Mouse (Mus musculus) liver, embryonic 13.5 days (tissue): ENCODE measurements around the gene Elk4. TPM values are rescaled to one million over a fixed set of nuclear protein-coding genes. Genes with fewer than 3 reads are reported as not detected.

Experiments
- ATAC-seq: fragments of 200-750 bp; cut with Nextera tagmentation; 2 replicates; pipeline ENCODE4 v1.8.0; 2017; ENCODE audit warnings: low read depth, mild to moderate bottlenecking, moderate number of reproducible peaks, moderate library complexity
- DNase-seq: peaks from one replicate; pipeline ENCODE4 v3.0.0; 2022
- H3K27ac ChIP-seq: fragments of 300-500 bp; sonication (generic); 2 replicates; pipeline ENCODE4 v1.5.1; 2015; ENCODE audit warnings: moderate library complexity, mild to moderate bottlenecking, inconsistent platforms
- H3K27me3 ChIP-seq: fragments of 300-500 bp; sonication (generic); 2 replicates; pipeline ENCODE4 v1.6.1; 2015; ENCODE audit warnings: mild to moderate bottlenecking, inconsistent platforms
- H3K36me3 ChIP-seq: fragments of 300-500 bp; sonication (generic); 2 replicates; pipeline ENCODE4 v1.6.1; 2015; ENCODE audit warnings: mild to moderate bottlenecking, inconsistent platforms
- H3K4me1 ChIP-seq: fragments of 300-500 bp; sonication (generic); replicated peaks from 2 replicates; pipeline ENCODE4 v1.6.1; 2015; ENCODE audit warnings: inconsistent platforms
- H3K4me2 ChIP-seq: fragments of 300-500 bp; sonication (generic); 2 replicates; pipeline ENCODE4 v1.6.1; 2015; ENCODE audit warnings: inconsistent platforms, mild to moderate bottlenecking, moderate library complexity
- H3K4me3 ChIP-seq: fragments of 300-500 bp; sonication (generic); replicated peaks from 2 replicates; pipeline ENCODE4 v1.5.1; 2015; ENCODE audit warnings: mild to moderate bottlenecking, inconsistent platforms
- H3K9ac ChIP-seq: fragments of 300-500 bp; sonication (generic); 2 replicates; pipeline ENCODE4 v1.6.1; 2015; ENCODE audit warnings: mild to moderate bottlenecking, inconsistent platforms
- H3K9me3 ChIP-seq: fragments of 300-500 bp; sonication (generic); replicated peaks from 2 replicates; pipeline ENCODE4 v1.6.1; 2016; ENCODE audit warnings: inconsistent platforms
- WGBS: fragments of 180-500 bp; shearing (Covaris S2); methylation state at CpG from one replicate; pipeline ENCODE4 v1.1.7; 2015; ENCODE audit not compliant: insufficient replicate concordance; 5-methylcytosine and 5-hydroxymethylcytosine counted together
- polyA plus RNA-seq: library from polyadenylated mRNA; unstranded; fragments of >200 nt; fragmentation: Nextera tagmentation; extraction: Ambion mirVana; gene quantifications from 2 replicates; pipeline ENCODE4 v1.2.1, GENCODE M21; 2015

Gene Elk4
- polyA plus RNA-seq, 1 experiment from 2014 or later = 9.5 TPM

DNA sequence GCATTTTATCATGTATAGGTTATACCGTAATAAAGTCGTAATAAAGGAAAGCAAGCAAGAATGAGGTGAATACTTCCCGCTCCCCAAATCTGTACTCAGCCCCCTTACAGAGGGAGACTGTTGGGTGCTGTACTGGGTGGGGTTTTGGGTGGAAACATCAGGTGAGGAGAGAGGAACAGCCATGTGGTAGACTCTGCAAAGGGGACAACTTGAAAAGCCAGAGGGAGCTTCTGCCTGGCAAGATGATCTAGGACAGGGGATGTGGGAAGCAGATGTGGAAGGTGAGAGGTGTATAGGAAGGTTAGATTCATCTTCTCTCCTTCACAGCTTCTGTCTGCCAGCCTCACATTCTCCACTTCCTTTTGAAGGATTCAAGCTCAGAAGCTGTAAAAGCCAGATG lies 63.3 kb downstream of the Elk4 start:
- Histone ChIP-seq H3K4me3 (no peak overlapping the region), H3K27me3 (peaks cover 51% of the 10 kb centered on the region), H3K9me3 (no peaks in the 10 kb centered on the region), H3K9ac (no peak overlapping the region), H3K4me2 (no peak overlapping the region), H3K27ac (no peak overlapping the region), H3K36me3 (no peaks in the 10 kb centered on the region), H3K4me1 (peaks cover 11% of the 10 kb centered on the region)
- 74% methylated on average over 3 of the region's 3 CpGs for WGBS
- DNase-seq (no peak), ATAC-seq (no peak)

DNA sequence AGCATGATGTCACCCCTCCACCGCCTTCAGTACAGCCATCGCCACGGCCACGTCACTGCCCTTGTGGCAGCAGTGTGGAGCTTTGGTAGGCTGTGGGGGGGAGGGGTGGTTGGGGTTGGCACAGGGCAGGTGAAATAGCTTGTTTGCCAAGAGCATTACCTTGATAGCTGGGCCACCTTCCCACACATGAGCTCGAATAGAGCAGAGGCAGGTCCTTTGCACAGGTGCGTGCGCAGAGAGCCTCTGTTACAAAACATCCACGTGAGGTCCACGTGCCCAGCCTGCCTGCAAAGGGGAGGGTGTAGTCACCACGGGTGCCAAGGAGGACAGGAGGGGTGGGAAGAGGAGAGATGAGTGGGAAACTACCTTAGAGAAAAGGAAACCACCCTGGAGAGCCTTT lies 68.2 kb downstream of the Elk4 start:
- no peak overlapping the region for H3K4me3 ChIP-seq
- no peaks in the 10 kb centered on the region for H3K4me1 ChIP-seq
- no peak overlapping the region for H3K9ac ChIP-seq
- H3K36me3 ChIP-seq = no peaks in the 10 kb centered on the region
- peaks cover 5% of the 10 kb centered on the region for H3K27me3 ChIP-seq
- H3K27ac ChIP-seq = no peak overlapping the region
- no peaks in the 10 kb centered on the region for H3K9me3 ChIP-seq
- no peak overlapping the region for H3K4me2 ChIP-seq
- no peak for ATAC-seq
- WGBS = 71% methylated on average over 10 of the region's 10 CpGs
- no peak for DNase-seq

DNA sequence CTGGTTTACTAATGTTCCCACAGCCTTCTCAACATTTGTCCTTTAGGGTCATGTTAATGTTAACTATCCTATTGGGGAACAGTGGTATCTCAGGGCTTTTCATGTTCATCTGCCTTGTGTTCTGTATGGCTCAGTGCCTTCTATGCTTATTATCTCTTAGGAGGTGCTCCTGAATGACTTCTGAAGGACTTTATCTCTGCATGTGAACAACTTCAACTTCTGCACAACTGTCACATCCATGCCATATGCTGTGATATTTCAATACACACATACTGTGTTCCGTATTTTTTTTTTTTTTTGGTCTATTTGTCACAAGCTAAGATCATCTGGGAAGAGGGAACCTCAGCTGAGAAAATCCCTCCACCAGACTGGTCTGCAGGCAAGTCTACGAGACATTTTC lies 71.0 kb downstream of the Elk4 start:
- Histone ChIP-seq H3K36me3 (no peaks in the 10 kb centered on the region), H3K4me3 (no peak overlapping the region), H3K9ac (no peak overlapping the region), H3K27ac (no peak overlapping the region), H3K9me3 (no peaks in the 10 kb centered on the region), H3K4me2 (no peak overlapping the region), H3K4me1 (no peaks in the 10 kb centered on the region), H3K27me3 (0 out of 2 replicates have a peak, but pooled peaks cover 3% of the 10 kb centered on the region)
- WGBS = 58% methylated on average over 2 of the region's 2 CpGs
- DNase-seq (no peak), ATAC-seq (no peak)

Other genes starting within 250 kb of the Elk4 start
- gene Pm20d1, start 210.2 kb upstream of the Elk4 start, polyA plus RNA-seq = 3.2 and 4.4 TPM in 2 replicates
- 1.1 and 1.3 TPM in 2 replicates for gene Slc41a1, start 180.1 kb upstream of the Elk4 start, polyA plus RNA-seq
- gene Rab29, start 140.4 kb upstream of the Elk4 start, polyA plus RNA-seq = 11.2 and 12.6 TPM in 2 replicates
- gene Nucks1, start 97.1 kb upstream of the Elk4 start, polyA plus RNA-seq = 42.5 and 52.7 TPM in 2 replicates
- 2.6 and 2.7 TPM in 2 replicates for gene Slc45a3, start 44.6 kb upstream of the Elk4 start, polyA plus RNA-seq
- gene Mfsd4a, start 60.5 kb downstream of the Elk4 start, polyA plus RNA-seq = 3.2 and 4.8 TPM in 2 replicates
- 1.1 and 1.4 TPM in 2 replicates for gene Cdk18, start 132.1 kb downstream of the Elk4 start, polyA plus RNA-seq
- gene Lemd1, start 183.8 kb downstream of the Elk4 start, polyA plus RNA-seq = not detected in 2 replicates
- gene AC124108.1, start 183.8 kb downstream of the Elk4 start, polyA plus RNA-seq = not detected in 2 replicates
- gene Gm10188, start 222.2 kb downstream of the Elk4 start, polyA plus RNA-seq = not detected in 2 replicates